Mouse (Mus musculus) cerebellum, postnatal 25 days (tissue): ENCODE measurements around the gene Ggta1.
"Not testable (repeated sequence)": the region's sequence is repeated elsewhere in the genome, so short reads cannot be mapped to it uniquely, and the experiment has no call there.

Source experiments
- DNase-seq, 2 experiments: peaks; one replicate each; pipeline ENCODE4 v3.0.0; 2021; ENCODE audit warnings: mixed read lengths in 2 of 2

Gene Ggta1

DNA sequence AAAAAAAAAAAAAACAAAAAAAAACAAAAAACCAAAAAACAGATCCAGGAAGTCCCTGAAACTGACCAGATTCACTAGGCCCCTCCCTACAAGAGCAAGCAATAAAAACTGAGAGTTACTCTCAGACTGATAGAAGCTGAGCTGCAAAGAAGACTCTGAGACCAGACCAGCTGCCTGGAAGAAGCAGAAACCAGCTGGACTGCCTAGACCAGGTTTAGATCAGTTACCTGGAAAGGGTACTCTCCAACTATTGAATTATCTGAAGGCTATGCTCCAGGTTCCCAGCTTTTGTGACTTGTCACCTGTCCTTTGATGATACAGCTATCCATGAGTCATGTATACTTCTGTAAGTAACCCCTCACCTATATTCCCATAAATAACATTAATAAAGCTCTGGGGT, 3.7 kb downstream of the Ggta1 start:
- no peak for DNase-seq

DNA sequence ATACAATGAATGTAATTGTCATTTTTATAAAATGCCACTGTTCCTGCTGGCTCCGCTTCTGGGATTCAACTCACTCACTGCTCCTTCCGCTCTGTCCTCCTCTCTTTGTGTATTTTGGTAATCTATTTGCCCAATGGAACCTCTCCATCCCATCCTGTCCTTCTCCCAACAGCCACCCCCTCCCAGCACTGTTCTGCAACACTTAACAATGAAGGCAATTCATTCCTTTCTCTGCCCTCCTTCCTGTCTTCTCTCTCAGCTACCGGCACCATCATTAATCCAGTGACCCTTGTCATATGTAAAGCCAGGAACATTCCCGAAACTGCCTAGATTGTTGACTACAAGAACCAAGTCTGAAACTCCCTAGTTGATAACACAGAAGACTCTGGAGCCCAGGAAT, 4.6 kb downstream of the Ggta1 start:
- DNase-seq, result no peak

DNA sequence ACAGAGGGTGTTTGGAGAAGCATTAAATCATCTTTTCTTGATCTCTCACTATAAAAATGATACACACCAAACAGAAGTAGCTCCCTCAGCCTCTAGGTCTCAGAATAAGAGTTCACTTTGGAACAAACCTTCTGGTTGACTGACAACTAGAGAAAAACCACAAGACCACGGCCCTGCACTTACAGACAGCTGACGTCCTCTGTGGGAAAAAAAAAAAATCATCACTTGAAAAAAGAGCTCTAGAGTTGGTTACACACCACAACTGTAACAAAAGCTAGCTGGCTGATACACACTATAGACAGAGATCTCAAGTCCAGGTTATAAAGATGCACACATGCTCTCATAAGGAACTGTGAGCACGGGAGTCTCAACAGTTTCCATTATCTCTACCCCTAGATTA, 9.3 kb downstream of the Ggta1 start:
- no peak for DNase-seq

DNA sequence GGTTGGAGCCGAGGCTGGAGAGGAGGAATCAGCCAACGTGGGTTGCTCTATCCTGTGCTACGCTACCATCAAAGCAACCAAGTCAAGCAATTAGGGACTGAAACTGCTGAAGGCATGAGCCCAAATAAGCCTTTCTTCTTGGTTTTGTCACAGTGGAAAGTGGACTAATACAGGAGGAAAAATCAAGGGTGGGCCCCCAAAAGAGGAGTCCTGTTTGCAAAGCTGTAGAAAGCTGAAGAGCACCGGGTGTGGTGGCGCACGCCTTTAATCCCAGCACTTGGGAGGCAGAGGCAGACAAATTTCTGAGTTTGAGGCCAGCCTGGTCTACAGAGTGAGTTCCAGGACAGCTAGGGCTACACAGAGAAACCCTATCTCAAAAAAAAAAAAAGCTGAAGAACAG, 10.3 kb downstream of the Ggta1 start:
- DNase-seq, result not testable (repeated sequence)

DNA sequence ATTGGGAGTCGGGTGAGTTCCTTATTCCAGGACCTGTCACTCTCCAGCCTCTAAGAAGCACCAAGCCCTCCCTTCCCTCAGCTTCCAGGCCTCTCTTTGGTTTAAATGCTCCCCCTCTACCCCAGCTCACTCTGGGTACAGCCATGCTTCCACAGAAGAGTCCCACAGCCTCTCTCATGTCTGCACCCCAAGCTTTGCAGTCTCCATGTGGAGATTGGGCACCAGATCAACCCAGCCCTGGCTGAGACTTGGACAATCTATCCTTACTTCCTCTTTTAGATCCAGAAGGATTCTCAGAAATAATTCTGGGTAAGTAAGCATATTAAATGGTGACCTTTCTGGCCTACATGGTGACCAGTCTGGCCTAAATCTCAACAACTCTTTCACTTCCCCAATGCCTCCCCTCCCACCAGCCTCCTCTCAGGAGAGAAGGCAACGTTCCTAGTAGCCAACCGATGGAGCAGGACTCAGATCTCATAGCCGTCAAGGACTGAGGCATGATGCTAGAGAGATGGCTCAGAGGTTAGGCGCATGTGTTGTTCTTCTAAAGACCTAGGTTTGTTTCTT, 11.5 kb downstream of the Ggta1 start:
- no peak for DNase-seq

DNA sequence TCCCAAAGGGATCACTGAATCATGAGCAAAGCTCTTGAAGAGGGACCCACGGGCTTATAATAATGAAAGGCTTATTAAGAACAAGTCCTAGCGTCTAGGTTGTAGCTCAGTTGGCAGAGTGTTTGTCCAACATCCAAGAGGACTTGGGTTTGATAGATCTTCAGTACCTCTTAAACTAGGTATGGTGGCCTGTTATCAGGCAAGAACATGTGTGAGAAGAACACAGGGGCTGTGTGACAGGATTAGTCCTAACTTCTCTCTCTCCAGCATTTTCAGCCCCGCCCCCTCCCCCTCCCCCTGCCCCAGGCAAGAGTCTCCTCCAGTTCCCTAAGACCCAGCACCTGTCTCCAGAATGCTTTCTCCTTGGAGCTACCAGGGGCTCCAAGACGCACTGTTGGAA, 12.2 kb downstream of the Ggta1 start:
- no peak for DNase-seq

DNA sequence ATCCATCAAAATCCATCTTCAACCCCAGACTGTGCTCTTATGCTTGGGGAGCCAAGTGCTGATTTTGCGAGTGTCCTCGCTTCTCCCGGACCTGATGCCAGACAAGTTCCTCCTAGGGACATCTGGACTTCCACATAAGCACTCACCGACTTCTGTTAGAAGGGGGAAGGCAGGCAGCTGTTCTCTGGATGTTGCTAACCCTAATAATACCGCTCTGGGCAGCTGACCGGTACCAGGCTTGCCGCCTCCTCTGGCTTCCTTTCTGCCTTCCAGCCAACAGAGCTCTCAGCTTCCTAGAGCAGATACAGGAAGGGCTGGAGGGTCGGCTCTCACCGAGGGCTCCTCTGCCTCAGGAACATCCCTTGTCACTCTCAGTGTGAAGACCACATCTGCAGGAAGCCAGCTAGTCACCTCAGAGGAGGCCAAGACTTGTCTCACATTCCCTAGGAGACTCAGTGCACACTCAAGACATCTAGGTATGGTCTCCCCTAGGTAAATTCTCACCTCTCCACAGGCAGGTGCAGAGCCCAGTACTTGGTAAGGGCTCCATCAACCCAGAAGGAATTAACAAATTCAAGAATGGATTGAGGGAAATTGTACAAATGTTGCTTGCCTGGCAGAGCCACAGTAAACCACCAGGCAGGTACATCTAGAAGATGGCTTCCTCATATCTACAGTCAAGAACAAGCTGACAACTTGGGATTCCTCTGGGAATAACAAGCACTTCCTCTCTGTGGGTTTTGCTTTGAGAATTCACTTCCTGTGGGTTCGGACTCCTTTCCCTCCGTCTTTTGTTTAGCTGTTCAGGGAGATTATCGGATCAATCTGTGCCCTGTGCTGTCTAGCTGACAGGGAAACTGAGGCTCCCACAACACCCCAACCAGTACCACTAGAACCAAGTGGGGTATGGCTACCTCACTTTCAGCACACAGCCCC, 13.1 kb downstream of the Ggta1 start:
- no peak for DNase-seq

DNA sequence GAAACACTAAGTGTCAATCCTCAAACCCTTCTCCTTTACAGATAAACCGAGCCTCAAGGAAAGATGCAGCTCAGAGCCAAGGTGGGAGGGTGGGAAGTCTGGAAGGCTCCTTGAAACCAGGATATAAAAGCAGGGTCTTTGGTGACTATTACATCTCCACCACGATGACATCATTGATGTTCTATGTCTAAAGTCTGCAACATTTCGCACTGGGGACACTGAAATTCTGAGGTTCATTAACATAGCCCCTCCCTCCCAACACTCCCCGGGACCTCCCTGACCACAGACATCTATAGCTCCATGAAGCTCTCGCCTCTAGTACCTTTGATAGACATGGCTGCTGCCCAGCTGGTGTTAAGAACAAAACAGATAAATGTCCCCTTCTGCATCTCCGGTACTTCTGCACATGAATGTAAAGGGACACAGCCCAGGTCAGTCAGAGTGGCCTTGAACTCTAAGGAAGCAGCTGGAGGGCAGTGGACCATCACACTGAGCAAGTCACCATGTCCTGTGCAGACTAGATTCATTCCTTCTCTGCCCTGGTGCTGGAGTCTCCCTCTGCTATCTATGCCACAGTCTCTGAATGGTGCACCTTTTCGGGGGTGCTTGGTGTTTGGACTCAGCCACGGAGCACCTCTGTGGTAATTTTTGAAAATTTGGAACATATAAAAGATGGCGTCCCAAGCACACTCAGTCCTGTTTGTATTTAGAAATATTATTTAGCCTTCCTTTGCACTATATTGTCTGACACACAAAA, 13.9 kb downstream of the Ggta1 start:
- no peak for DNase-seq

DNA sequence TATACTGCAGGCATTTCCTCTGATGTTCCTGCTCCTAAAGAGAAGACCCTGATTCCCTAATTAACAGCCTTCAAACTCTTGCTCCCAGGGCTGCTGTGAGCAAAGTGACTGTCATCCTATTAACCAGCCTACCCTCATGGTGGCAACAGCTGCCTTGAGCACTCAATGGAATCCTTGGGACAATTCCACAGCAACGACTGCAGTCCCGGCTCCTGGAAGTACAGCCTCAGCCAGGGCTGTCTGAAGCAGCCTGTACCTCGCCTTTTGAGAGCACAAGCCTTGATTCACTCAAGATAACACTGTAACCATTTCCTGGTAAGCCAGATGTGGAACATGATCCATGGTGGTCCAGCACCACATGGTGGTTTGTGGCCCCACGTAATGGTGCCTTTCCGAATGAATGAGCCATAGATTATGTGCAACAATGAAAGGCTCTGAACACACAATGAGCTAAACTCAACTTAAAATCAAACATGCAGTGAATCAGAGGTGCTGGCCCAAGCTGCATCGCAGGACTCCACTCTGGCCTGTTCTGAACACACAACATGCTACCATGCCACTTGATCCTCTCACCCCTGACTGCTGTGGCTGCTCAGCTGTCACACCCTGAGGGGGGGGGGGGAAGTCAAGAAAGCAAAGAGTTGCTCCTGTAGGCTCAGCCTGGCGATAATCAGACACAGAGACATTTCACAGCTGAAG, 14.7 kb downstream of the Ggta1 start:
- DNase-seq, result no peak

DNA sequence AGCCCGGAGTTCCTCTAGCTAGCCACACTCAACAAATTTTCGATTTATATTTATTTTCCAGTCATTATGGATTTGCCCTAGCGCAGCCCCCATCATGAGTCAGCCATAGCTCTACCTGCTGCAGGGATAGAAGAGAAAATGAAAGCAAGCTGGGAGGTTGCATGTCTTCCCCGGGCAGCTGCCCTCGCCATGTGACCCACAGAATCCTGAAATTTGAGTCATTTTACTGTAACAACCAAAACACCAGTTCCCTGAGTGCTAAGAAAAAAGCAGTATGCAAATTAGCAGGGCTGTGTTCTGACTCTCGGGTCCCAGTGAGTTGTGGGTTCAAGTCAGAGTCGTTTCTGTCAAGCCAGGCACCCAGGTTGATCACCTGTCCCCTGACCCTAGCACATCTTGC, 15.6 kb downstream of the Ggta1 start:
- no peak for DNase-seq

DNA sequence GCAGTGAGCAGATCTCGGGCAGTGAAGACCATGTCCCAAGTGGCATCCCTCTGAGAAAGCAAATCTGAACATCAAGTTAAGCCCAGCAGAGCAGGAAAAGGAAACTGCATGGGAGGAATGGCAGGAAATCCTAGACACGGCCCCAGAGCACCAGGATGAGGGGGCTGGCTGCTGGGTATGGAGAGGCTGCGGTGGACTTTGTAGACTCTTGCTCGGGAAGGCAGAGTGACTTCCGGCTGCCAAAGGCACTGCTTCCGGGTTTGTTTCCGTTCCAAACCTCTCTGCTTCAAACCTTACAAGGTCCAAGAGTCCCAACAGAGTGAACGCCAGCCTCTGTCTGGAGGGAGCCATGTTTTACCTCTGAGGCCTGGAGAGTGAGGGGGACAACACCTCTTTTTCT, 16.2 kb downstream of the Ggta1 start:
- DNase-seq, result no peak

DNA sequence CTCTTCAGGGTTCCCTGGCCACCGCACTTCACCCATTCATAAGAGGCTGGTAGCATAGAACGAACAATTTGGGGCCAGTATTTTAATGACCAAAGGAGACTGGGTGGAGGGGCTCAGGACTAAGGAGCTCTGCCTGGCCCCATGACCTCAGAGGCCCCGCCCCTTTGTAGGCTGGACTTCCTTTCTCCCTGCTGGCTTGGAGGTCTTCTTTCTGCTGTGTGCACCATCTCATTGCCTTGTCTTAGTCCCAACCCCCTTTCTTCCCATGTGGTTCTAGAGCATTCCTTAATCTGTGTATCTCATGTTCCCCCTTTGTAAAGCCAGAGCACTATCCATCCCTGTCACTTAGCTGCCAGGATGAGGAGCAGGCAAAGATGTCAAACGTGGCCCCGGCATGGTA, 16.7 kb downstream of the Ggta1 start:
- no peak for DNase-seq

DNA sequence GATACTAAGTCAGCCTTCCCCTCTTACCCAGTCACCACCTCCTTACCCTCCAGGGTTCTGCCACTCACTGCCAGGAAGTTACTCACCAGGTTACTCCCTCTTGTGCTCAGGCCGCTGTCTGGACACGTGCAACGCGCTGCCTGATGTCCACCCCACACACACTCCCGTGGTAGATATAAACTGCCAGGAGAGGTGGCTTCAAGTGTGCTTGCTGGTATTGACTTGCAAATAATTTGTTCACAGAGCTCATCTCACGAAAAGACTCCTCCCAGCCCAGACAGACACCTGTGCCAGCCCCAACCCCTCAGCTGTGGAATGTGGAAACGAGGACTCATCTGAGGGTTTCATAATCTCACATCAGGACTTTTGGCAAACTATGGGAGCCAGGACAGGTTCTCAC, 17.4 kb downstream of the Ggta1 start:
- no peak for DNase-seq

DNA sequence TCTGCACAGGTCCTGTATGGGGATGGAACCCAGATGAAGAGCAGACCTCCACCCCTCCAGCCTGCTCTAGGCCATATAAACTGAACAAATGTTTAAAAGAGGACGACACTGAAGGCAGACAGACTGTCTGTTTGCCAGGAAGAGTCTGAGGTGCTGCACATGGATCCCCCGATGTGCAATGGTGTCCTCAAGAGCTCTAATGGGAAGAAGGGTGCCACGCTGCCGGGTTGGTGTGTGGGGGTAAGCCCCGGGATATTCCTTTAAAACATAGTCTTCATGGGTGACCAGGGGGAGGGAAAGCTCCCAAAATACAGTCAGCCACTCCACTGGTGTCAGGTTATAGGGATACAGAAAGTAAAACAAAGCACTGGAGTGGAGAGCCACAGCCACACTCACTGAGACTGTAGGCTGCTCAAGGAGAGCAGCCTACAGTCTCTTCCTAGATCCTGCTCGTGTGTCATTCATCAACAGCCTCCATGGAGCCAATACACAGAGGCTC, 18.2 kb downstream of the Ggta1 start:
- no peak for DNase-seq

DNA sequence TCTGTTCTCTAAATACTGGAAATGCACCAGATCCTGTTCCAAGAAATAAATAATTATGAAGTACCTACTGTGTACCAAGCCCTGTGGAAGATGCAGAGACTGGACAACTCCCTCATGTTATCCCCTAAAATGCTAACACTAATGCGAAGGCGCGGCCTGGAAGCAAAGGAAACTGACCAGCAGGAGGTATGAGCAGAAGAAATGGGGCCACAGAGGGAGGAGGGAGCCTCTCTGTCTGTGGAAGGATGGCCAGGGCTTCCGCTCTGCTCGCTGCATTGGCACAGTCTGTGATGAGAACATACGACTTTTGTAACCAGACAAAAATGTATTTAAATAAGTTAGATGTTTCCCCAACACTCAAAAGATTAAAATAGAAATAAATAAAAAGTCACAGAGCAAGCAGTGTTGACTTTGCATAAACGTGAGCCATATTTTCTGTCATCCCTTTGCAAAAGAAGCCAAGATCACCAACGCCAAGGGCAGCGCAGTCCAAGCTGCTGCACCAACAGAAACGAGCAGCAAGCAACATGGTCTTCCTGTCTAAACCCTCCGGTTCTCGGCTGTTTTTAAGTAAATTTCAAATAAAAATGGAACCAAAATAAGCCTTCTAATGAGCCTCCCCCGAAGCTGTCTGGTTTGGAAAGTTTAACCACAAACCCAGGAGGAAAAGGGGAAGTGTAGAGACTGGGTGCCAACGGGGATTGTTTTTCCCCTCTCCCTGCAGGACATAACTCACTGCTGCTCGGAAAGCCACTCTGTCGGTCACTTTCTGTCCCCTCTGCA, 18.9 kb downstream of the Ggta1 start:
- peak; percentile 26 to 47 for DNase-seq

DNA sequence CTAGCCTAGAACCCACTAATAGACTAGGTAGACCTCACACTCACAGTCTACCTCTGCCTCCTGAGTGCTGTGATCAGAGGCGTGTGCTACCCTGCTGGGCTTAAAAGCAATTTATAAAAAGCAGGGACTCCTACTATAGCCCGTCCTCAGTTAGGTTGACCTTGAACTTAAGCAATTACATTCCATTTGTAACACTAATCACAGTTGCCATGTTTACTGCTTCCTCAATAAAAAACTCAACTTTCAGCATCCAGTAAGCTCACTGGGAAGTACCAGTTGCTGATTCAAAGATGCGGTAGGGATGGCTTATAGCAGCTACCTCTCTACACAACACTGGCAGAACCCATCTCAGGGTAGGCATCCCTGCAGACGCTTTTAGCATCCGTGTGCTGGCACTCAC, 19.7 kb downstream of the Ggta1 start:
- no peak for DNase-seq

DNA sequence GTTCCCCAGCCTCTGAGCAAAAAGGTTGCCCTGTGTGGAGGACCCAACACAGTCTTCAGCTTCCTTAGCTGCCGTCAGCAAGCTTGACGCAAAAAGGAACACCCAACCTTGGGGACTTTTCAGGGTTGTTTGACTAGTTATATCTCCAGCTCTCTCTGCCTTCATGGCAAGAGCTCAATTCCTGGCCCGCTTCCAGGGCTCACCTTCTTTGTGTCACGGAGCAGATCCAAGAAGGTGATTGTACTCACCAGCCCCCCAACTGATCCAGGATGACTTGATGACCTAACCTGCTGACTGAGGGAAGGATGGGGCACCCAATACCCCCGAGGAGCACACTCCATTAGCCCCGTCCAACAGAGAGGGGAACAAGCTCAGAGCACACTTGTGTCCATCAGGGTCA, 21.0 kb downstream of the Ggta1 start:
- DNase-seq, result no peak

DNA sequence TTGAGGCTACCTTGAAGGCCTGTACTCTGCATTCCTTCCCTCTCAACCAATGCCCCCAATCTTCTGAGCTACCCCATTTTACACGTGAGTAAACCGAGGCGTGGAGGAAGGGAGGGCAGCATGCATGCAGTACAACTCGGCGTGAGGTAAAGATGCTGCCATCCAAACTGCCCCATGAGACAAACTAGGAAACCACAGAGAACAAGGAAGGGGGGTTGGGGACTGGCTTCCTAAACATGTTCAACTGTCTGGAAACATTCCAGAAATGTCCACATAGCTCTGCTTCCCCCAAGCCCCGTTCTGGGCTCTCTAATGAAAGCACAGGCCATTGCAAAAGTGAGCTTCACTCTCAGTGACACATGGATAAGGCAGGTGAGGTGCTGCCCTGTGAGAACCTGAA, 21.6 kb downstream of the Ggta1 start:
- DNase-seq, result no peak

DNA sequence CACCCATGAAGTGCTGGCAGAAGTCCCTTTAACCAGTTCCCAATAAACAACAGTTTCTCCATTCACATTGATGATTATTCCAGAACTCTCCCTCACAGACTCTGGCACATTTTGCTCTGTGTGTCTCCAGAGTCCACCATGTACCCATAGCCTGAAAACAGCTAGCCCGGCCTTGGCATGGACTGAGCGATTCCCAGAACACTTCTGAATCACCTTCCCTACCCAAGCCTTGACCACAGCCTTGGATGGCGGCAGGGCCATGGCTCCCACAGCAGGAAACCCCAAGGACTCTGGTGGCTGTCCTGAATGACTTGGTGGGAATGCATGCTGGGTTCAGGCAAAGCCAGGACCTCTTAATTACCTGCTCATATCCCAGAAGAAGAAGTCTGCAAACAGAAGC, 22.6 kb downstream of the Ggta1 start:
- no peak for DNase-seq

DNA sequence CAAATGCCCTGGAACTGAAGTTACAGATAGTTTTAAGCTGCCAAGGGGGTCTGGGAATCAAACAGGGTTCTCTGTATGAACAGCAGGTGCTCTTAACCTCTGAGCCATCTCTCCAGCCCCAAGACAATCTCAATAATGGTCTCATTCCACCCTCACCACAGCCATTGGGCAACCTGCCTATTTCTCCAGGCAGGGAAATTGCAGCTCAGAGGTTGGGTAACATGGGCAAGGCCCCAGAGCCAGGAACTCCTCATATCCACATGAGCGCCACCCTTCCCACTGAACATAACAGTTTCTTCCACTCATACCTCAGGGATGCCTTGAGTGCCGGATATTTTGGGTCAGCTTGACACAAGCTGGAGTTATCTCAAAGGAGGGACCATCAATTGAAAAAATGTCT, 25.2 kb downstream of the Ggta1 start:
- no peak for DNase-seq

DNA sequence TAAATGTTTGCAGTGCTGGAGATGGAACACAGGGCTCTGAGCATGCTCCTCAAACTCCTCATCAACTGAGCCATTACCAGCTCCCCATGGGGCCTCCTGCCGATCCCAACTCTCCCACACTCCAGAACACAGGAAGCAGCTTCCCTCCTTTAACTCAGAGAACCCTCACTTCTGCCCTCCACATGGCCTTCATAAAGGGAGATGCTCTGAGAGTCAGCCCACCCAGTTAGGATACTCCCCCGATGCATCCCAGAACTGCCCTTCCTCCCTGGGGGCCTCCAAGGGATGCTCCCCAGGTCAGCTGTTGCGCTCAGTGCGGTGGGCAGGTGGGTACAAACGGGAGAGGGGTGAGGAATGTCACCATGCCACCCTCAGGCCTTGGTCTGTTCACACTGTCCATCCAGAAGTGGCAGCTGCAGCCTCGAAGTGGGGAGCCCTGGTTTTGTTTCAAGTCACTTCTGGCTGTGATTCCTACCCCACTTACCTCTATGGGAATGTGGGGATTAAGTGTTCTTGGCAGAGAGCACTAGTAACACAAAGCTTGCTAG, 28.4 kb downstream of the Ggta1 start:
- no peak for DNase-seq

DNA sequence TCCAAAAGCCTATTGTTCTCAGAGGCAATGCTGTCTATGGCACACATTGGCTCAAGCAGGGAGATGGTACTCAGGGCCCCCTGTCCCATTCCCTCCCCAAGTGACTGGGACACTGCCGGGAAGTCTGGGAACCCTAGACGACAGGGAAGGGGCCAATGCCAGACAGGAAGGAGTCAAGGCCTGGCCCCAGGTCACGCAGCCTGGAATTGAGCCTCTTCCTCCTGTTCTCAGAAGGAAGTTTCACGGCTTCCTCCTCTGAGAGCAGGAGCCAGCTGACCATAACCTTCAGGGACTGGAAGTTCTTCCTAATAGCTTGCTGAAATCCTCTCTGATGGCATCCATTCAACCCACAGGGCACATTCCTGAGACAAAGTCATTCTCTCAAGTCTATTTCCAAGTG, 29.6 kb downstream of the Ggta1 start:
- DNase-seq, result no peak
